Mouse (Mus musculus): ENCODE data around the gene Kmt2d.

DNA sequence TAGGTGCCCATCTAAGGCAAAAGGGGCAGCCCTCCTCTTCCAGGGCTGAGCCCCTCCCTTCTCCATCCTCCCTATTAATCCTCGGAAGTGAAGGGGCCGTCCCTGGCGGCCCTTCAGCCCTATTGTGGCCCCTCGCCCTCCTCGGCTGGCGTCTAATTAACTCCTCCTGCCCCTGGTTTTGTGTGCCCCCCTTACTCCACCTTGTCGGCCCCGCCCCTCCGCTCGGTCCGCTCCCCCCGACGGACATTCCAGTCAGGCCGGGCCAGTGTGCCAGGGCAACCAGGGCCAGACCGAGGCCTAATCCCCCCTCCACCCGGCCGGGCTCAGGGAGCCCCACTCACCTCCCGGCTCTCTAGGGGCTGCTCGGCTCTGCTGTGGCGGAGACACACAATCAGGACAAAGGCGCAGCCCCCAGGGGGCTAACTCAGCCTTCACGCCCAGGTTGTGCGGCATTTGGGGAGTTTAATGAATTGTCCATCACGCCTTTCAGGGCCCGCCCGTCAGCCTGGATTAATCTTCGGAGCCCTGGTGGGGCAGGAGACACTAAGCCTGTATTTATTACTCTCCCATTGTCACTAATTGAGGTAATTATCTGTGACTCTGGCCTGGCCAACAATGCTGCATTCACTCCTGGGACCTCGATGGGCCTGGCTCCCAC, 73.0 kb downstream of the Kmt2d start:
- no peak for TF ChIP-seq CTCF (IDR thresholded peaks at IDR 0.05; ENCODE audit: low read depth, low read length)
- TF ChIP-seq POLR2AphosphoS5 (IDR thresholded peaks at IDR 0.05; ENCODE audit: insufficient replicate concordance, low read depth, low read length): no peak
- no peak for TF ChIP-seq GATA1 (IDR thresholded peaks at IDR 0.05; ENCODE audit: borderline replicate concordance, low read length)
- no peak for TF ChIP-seq TAL1 (conservative IDR thresholded peaks at IDR 0.05; ENCODE audit: low read depth, low read length)
